Mouse (Mus musculus) frontal cortex, postnatal 25 days (tissue): ENCODE data around the gene Cluh.

ENCODE experiments used
- DNase-seq, 2 experiments: peaks; one replicate each; pipeline ENCODE4 v3.0.0; 2022; ENCODE audit warnings: low spot score in 2 of 2

Cluh gene

DNA sequence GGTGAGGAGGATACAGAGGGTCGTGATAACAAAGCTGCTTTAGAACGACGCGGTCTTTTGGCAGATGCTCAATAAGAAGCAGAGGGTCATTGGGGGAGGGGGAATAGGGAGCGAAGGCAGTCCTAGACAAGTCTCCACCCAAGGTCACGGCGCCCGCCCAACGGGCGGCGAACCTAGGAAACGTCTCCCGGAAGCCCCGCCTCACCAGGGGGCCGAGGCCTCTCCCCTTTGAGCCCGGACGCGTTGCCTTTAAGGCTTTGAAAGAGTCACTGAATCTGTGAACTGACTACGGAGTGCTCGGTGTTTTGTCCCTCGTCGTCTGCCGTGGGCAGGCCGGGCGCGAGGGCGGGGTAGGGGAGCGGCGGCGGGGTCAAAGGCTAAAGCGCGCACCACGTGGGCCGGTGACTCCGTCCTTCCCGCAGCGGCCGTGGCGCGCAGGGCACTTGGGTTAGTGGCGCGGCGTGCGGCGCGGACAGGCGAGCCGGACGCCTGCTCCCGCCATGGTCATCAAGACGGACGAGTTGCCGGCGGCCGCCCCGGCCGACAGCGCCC is at the start of gene Cluh:
TSS of gene Cluh (plus strand) at position 401 of the 552 bp plus-strand sequence.
- peak; percentile 97 to 98 for DNase-seq

- DNase-seq, result no peak
These were observed 47.0 kb upstream of the Cluh start for GRCm38 (mm10) chr11:74602286-74602685.

DNA sequence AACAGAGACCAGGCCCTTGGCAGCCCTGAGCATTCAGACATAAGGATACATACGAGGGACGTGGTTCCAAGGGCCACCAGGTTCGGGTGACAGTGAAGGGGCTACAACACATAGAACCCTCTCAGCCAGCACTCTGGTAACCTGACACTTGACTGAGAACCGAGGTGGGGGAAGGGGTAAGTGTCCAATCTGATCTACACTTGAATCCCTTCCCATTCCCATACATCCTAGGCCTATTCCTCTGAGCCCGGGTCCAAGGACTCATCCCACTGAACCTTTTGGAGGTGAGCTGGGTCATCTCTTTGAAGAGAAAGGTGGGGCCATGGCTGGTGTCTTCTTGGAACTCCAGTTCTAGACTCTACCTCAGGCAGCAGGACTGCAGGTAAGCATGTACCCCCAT is 39.2 kb upstream of the Cluh start:
- no peak for DNase-seq

- DNase-seq, result no peak
These were observed 38.6 kb upstream of the Cluh start, which contains the start of gene Rap1gap2 for GRCm38 (mm10) chr11:74610545-74611176. TSS of gene Rap1gap2 (minus strand) at chr11:74610915.

DNA sequence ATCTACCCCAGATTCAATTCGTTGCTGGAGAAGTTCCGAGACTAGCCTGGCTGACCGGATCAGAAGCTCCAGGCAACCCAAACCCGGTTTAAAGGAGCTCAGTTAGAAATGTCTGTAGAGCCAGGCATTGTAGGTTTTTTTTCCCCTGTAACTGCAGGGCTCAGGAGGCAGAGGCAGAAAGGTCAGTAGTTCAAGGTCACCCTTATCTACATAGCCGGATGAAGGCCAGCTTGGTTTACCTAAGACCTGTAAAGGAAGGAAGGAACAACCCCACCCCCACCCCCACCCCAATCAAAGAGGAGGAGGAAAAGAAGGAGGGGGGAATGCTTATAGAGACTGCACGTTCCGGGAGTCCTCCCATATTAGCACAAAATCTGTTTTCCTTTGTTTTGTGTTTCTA is 37.9 kb upstream of the Cluh start:
- no peak for DNase-seq

- DNase-seq, result no peak
These were observed 35.9 kb upstream of the Cluh start for GRCm38 (mm10) chr11:74613428-74613827.

- no peak for DNase-seq
These were observed 33.7 kb upstream of the Cluh start for GRCm38 (mm10) chr11:74615571-74615970.

- DNase-seq, result peak; percentile 59 to 65
These were observed 29.9 kb upstream of the Cluh start, which contains the start of gene Ccdc92b for GRCm38 (mm10) chr11:74619201-74619955. TSS of gene Ccdc92b (plus strand) at chr11:74619605.

- no peak for DNase-seq
These were observed 29.4 kb upstream of the Cluh start for GRCm38 (mm10) chr11:74619956-74620300.

- no peak for DNase-seq
These were observed 27.2 kb upstream of the Cluh start for GRCm38 (mm10) chr11:74621974-74622669.

DNA sequence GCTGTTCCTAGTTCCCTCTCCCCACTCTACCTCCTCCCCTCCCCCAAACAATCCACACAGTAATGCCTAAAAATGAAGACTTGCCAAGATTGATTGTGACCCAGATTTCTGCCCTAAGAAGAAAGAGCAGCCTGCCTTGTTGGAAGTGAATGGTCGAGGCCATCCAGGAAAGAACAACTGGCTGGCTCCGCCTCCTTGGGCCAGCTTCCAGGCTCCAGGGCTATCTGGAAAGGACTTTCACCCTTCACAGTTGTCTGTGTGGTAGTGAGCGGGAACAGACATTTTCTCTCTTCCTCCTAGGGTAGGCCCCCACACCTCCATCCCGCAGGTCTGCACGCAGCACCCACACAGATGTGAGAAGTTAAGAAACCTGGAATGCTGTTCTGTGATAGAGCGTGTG is 25.6 kb upstream of the Cluh start:
- no peak for DNase-seq

DNA sequence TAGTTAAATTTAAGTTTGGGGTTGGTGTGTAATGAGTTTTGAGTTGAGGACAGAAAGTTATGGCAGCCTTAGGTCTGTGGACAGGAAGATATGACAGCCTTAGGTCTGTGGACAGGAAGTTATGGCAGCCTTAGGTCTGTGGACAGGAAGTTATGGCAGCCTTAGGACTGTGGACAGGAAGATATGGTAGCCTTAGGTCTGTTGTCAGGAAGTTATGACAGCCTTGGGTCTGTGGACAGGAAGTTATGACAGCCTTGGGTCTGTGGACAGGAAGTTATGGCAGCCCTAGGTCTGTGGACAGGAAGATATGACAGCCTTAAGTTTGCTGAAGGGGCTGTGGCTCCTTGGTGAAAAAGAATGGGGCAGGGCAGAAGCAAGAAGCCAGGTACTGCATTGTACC is 24.0 kb upstream of the Cluh start:
- DNase-seq, result no peak

GRCm38 (mm10) chr11:74627481-74627880 is 21.8 kb upstream of the Cluh start:
- DNase-seq, result no peak

GRCm38 (mm10) chr11:74631880-74632789 is 17.2 kb upstream of the Cluh start:
- no peak for DNase-seq

DNA sequence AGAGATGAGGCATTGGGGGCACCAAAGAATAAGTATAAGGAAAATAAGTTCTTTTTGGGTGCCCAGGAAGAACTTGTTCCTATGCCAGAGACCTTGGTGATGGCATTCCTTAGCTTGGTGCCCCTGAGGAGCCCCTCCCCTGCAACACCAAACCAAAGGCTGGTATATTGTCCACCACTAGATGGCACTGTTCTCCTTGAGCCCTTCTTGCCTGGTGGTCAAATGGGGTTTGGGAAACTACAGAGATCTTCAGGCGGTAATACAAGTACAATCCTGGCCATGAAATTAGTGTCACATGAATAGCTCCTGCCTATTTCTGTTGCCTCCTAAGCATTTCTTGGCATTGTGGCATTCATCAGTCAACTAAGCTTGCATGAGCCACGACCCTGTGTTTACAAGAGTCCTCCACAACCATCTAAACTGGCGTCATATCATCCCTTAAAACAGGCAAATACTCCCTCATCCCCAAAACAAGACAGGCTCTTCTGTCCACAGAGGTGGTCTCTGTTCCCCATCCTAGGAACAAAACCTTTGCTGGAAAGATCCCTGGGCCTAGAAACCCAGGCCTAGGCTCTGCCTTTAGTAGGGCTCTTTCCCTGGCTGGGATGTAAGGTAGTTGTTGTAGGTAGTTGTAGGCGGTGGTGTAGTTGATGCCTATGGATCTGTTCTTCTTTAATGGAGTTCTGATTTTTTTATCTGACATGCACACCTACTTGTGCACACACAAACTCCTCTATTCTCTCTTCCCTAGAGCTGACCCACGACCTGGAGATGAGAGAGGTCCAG is 14.6 kb upstream of the Cluh start:
- peak in 1 of 2 experiments; percentile 60 for DNase-seq

- no peak for DNase-seq
These were observed 11.8 kb upstream of the Cluh start for GRCm38 (mm10) chr11:74637486-74637885.

DNA sequence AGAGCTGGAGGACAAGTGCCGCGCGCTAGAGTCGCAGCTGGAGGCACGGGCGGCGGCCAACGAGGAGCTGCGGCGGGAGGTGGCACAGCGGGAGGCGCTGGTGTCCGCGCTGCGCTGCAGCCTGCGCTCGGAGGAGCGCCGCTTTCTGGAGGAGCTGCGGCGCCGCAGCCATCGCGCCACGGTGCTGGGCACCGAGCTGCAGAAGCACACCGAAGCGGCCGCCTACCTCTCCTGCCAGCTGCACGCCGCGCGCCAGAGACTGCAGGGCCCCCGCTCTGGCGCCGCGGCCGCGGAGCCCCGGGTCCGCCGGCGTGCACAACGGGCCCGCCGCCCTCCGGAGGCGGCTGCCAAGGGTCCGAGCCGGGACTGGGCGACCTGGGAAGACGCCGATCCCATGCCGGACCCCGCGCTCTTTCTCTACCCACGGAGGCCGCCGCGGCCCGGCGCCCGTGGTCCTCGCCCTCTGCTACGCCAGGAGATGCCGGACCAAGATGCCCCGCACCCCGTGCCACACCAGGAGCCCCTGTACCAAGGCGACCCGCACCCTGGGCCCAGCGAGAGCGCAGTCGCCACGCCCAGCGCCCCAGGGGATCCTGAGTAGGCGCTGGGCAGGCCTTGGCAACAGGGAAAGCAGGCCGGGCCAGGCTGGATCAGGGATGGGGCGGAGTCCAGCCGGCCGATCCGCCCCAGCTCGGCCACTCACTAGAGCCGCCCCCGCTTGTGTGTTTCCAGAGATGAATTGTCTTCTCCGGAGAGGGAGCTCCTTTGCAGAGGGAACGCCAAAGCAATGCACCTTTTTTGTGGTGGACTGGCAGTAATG is 11.1 kb upstream of the Cluh start:
- DNase-seq, result peak; percentile 32 to 57

GRCm38 (mm10) chr11:74638791-74639411 is 10.4 kb upstream of the Cluh start:
- no peak for DNase-seq

- DNase-seq, result no peak
These were observed 9.7 kb upstream of the Cluh start for GRCm38 (mm10) chr11:74639628-74640027.
